Mouse (Mus musculus) spleen, postnatal 36 days (tissue): ENCODE measurements around the gene Slc6a1.
"Not testable (repeated sequence)": the region's sequence is repeated elsewhere in the genome, so short reads cannot be mapped to it uniquely, and the experiment has no call there.

Experiments used
- DNase-seq, 2 experiments: peaks; one replicate each; pipeline ENCODE4 v3.0.0; 2022; ENCODE audit warnings: low spot score in 2 of 2, mixed read lengths in 1 of 2

The Slc6a1 gene

GRCm38 (mm10) chr6:114290184-114290583 is 7.7 kb downstream of the Slc6a1 start:
- DNase-seq = no peak

- DNase-seq = no peak
Measured at GRCm38 (mm10) chr6:114290929-114291328, 8.5 kb downstream of the Slc6a1 start.

GRCm38 (mm10) chr6:114291396-114291795 is 9.0 kb downstream of the Slc6a1 start:
- no peak for DNase-seq

GRCm38 (mm10) chr6:114293511-114293910 is 11.1 kb downstream of the Slc6a1 start:
- no peak for DNase-seq

GRCm38 (mm10) chr6:114295086-114295485 is 12.7 kb downstream of the Slc6a1 start:
- DNase-seq = no peak

- no peak for DNase-seq
Measured at GRCm38 (mm10) chr6:114297260-114298002, 15.0 kb downstream of the Slc6a1 start.

- DNase-seq = no peak
Measured at GRCm38 (mm10) chr6:114299699-114300098, 17.3 kb downstream of the Slc6a1 start.

- no peak for DNase-seq
Measured at GRCm38 (mm10) chr6:114300737-114301136, 18.3 kb downstream of the Slc6a1 start.

- DNase-seq = no peak
Measured at GRCm38 (mm10) chr6:114304668-114305067, 22.2 kb downstream of the Slc6a1 start.

GRCm38 (mm10) chr6:114320511-114320910 is 38.1 kb downstream of the Slc6a1 start:
- DNase-seq = no peak

GRCm38 (mm10) chr6:114321146-114321545 is 38.7 kb downstream of the Slc6a1 start:
- DNase-seq = no peak

- no peak for DNase-seq
Measured at GRCm38 (mm10) chr6:114322914-114323313, 40.5 kb downstream of the Slc6a1 start.

- no peak for DNase-seq
Measured at GRCm38 (mm10) chr6:114324808-114325207, 42.4 kb downstream of the Slc6a1 start.

- no peak for DNase-seq
Measured at GRCm38 (mm10) chr6:114329597-114330470, 47.4 kb downstream of the Slc6a1 start.

GRCm38 (mm10) chr6:114331926-114332325 is 49.5 kb downstream of the Slc6a1 start:
- DNase-seq = no peak

- no peak for DNase-seq
Measured at GRCm38 (mm10) chr6:114336128-114336943, 53.9 kb downstream of the Slc6a1 start.

- DNase-seq = no peak
Measured at GRCm38 (mm10) chr6:114336944-114337215, 54.4 kb downstream of the Slc6a1 start.

- not testable (repeated sequence) for DNase-seq
Measured at GRCm38 (mm10) chr6:114341381-114341780, 58.9 kb downstream of the Slc6a1 start.

GRCm38 (mm10) chr6:114343740-114344139 is 61.3 kb downstream of the Slc6a1 start:
- no peak for DNase-seq

- peak; percentile 7 to 20 for DNase-seq
Measured at GRCm38 (mm10) chr6:114345156-114345555, 62.7 kb downstream of the Slc6a1 start.

GRCm38 (mm10) chr6:114347831-114348754 is 65.7 kb downstream of the Slc6a1 start:
- DNase-seq = peak in 1 of 2 experiments; percentile 1
